Mouse (Mus musculus): ENCODE data around the gene Thra.

The Thra gene

GRCm38 (mm10) chr11:98746855-98747693, 6.6 kb downstream of the Thra start:
- DNase-seq: peak; percentile 89

- DNase-seq: peak; percentile 39
Measured at GRCm38 (mm10) chr11:98747804-98748505, 7.5 kb downstream of the Thra start.

- peak; percentile 88 for DNase-seq
Measured at GRCm38 (mm10) chr11:98748506-98749416, 8.3 kb downstream of the Thra start.

- no peak for DNase-seq
Measured at GRCm38 (mm10) chr11:98749716-98750115, 9.3 kb downstream of the Thra start.

GRCm38 (mm10) chr11:98750351-98751201, 10.1 kb downstream of the Thra start:
- peak; percentile 84 for DNase-seq

GRCm38 (mm10) chr11:98751221-98751782, 10.9 kb downstream of the Thra start:
- DNase-seq: no peak

GRCm38 (mm10) chr11:98752562-98753140, 12.2 kb downstream of the Thra start:
- DNase-seq: no peak

- no peak for DNase-seq
Measured at GRCm38 (mm10) chr11:98753264-98753663, 12.8 kb downstream of the Thra start.

GRCm38 (mm10) chr11:98754151-98754620, 13.7 kb downstream of the Thra start:
- DNase-seq: peak; percentile 61

- DNase-seq: peak; percentile 81
Measured at GRCm38 (mm10) chr11:98754621-98755181, 14.3 kb downstream of the Thra start.

- no peak for DNase-seq
Measured at GRCm38 (mm10) chr11:98755726-98756380, 15.4 kb downstream of the Thra start.

- DNase-seq: no peak
Measured at GRCm38 (mm10) chr11:98756711-98757110, 16.3 kb downstream of the Thra start.

- DNase-seq: no peak
Measured at GRCm38 (mm10) chr11:98761939-98762338, 21.5 kb downstream of the Thra start.

GRCm38 (mm10) chr11:98762756-98763501, 22.5 kb downstream of the Thra start:
- DNase-seq: peak; percentile 90

GRCm38 (mm10) chr11:98763502-98763861, 23.0 kb downstream of the Thra start:
- peak; percentile 14 for DNase-seq

- DNase-seq: no peak
Measured at GRCm38 (mm10) chr11:98764091-98764490, 23.7 kb downstream of the Thra start.

- no peak for DNase-seq
Measured at GRCm38 (mm10) chr11:98764746-98765145, 24.3 kb downstream of the Thra start.

- peak; percentile 25 for DNase-seq
Measured at GRCm38 (mm10) chr11:98765421-98766309, 25.2 kb downstream of the Thra start.

Data from lung, postnatal 36 days (tissue).